Mouse (Mus musculus): ENCODE results near the gene Hoxd12. TPM values are rescaled to one million over a fixed set of nuclear protein-coding genes. Genes with fewer than 3 reads are reported as not detected.
A peak's percentile ranks its signal among the peaks of the same experiment; 100 is the strongest.

The Hoxd12 gene
- polyA plus RNA-seq, 1 experiment: not detected

- H3K79me3 ChIP-seq (ENCODE audit: low read depth): no peaks in the 10 kb centered on the region
- H3ac ChIP-seq (ENCODE audit: control insufficient read depth, insufficient read length, low read depth): no peak overlapping the region
- peaks cover 49% of the 10 kb centered on the region for H3K27me3 ChIP-seq (ENCODE audit: control insufficient read depth, insufficient read depth, insufficient read length)
- H3K36me3 ChIP-seq (ENCODE audit: control insufficient read depth, insufficient read depth): no peaks in the 10 kb centered on the region
- no peak overlapping the region for H3K4me3 ChIP-seq (ENCODE audit: insufficient read depth, poor library complexity, severe bottlenecking)
- no peaks in the 10 kb centered on the region for H3K79me2 ChIP-seq (ENCODE audit: control insufficient read depth, insufficient read depth)
- TF ChIP-seq FOSL1 (IDR thresholded peaks at IDR 0.05; ENCODE audit: insufficient read depth, low read length, poor library complexity, severe bottlenecking) (no peak), CEBPB (IDR thresholded peaks at IDR 0.05; ENCODE audit: low read depth) (no peak), USF1 (IDR thresholded peaks at IDR 0.05; ENCODE audit: low read depth) (no peak), MAX (IDR thresholded peaks at IDR 0.05) (no peak), MYOG (IDR thresholded peaks at IDR 0.05; ENCODE audit: control insufficient read depth, extremely low read depth, insufficient read length) (no peak), CTCF (IDR thresholded peaks at IDR 0.05; ENCODE audit: control insufficient read depth, insufficient read depth, insufficient read length) (no peak), MYOD1 (IDR thresholded peaks at IDR 0.05; ENCODE audit: control insufficient read depth, insufficient read length, low read depth) (no peak)
Measured at GRCm38 (mm10) chr2:74660421-74661375, 14.1 kb upstream of the Hoxd12 start.

- no peaks in the 10 kb centered on the region for H3K36me3 ChIP-seq (ENCODE audit: control insufficient read depth, insufficient read depth)
- peaks cover 51% of the 10 kb centered on the region for H3K27me3 ChIP-seq (ENCODE audit: control insufficient read depth, insufficient read depth, insufficient read length)
- TF ChIP-seq MAX (IDR thresholded peaks at IDR 0.05) (no peak), CTCF (IDR thresholded peaks at IDR 0.05; ENCODE audit: control insufficient read depth, insufficient read depth, insufficient read length) (peak; percentile 3)
- no peaks in the 10 kb centered on the region for H3K79me3 ChIP-seq (ENCODE audit: low read depth)
- no peak overlapping the region for H3ac ChIP-seq (ENCODE audit: control insufficient read depth, insufficient read length, low read depth)
- H3K4me3 ChIP-seq (ENCODE audit: insufficient read depth, poor library complexity, severe bottlenecking): no peak overlapping the region
- no peaks in the 10 kb centered on the region for H3K79me2 ChIP-seq (ENCODE audit: control insufficient read depth, insufficient read depth)
Measured at GRCm38 (mm10) chr2:74661685-74662084, 13.1 kb upstream of the Hoxd12 start.

GRCm38 (mm10) chr2:74663291-74663925 lies 11.4 kb upstream of the Hoxd12 start:
- Histone ChIP-seq H3K4me3 (ENCODE audit: insufficient read depth, poor library complexity, severe bottlenecking) (no peak overlapping the region), H3K79me2 (ENCODE audit: control insufficient read depth, insufficient read depth) (no peaks in the 10 kb centered on the region), H3K36me3 (ENCODE audit: control insufficient read depth, insufficient read depth) (no peaks in the 10 kb centered on the region), H3ac (ENCODE audit: control insufficient read depth, insufficient read length, low read depth) (no peak overlapping the region), H3K79me3 (ENCODE audit: low read depth) (no peaks in the 10 kb centered on the region), H3K27me3 (ENCODE audit: control insufficient read depth, insufficient read depth, insufficient read length) (peaks cover 54% of the 10 kb centered on the region)
- TF ChIP-seq USF1 (IDR thresholded peaks at IDR 0.05; ENCODE audit: low read depth): no peak
- TF ChIP-seq MAX (IDR thresholded peaks at IDR 0.05): no peak

GRCm38 (mm10) chr2:74666411-74666810 lies 8.4 kb upstream of the Hoxd12 start:
- Histone ChIP-seq H3ac (ENCODE audit: control insufficient read depth, insufficient read length, low read depth) (no peak overlapping the region), H3K36me3 (ENCODE audit: control insufficient read depth, insufficient read depth) (no peaks in the 10 kb centered on the region), H3K79me2 (ENCODE audit: control insufficient read depth, insufficient read depth) (no peaks in the 10 kb centered on the region), H3K4me3 (ENCODE audit: insufficient read depth, poor library complexity, severe bottlenecking) (no peak overlapping the region), H3K79me3 (ENCODE audit: low read depth) (no peaks in the 10 kb centered on the region), H3K27me3 (ENCODE audit: control insufficient read depth, insufficient read depth, insufficient read length) (peaks cover 39% of the 10 kb centered on the region)
- TF ChIP-seq MYOD1 (IDR thresholded peaks at IDR 0.05; ENCODE audit: control insufficient read depth, insufficient read length, low read depth) (no peak), MAX (IDR thresholded peaks at IDR 0.05) (no peak), MYOG (IDR thresholded peaks at IDR 0.05; ENCODE audit: control insufficient read depth, extremely low read depth, insufficient read length) (no peak), CTCF (IDR thresholded peaks at IDR 0.05; ENCODE audit: control insufficient read depth, insufficient read depth, insufficient read length) (no peak), CEBPB (IDR thresholded peaks at IDR 0.05; ENCODE audit: low read depth) (no peak), USF1 (IDR thresholded peaks at IDR 0.05; ENCODE audit: low read depth) (no peak), FOSL1 (IDR thresholded peaks at IDR 0.05; ENCODE audit: insufficient read depth, low read length, poor library complexity, severe bottlenecking) (no peak)

GRCm38 (mm10) chr2:74667191-74667841 lies 7.5 kb upstream of the Hoxd12 start:
- no peaks in the 10 kb centered on the region for H3K36me3 ChIP-seq (ENCODE audit: control insufficient read depth, insufficient read depth)
- H3ac ChIP-seq (ENCODE audit: control insufficient read depth, insufficient read length, low read depth): no peak overlapping the region
- peaks cover 36% of the 10 kb centered on the region for H3K27me3 ChIP-seq (ENCODE audit: control insufficient read depth, insufficient read depth, insufficient read length)
- no peaks in the 10 kb centered on the region for H3K79me2 ChIP-seq (ENCODE audit: control insufficient read depth, insufficient read depth)
- no peaks in the 10 kb centered on the region for H3K79me3 ChIP-seq (ENCODE audit: low read depth)
- no peak overlapping the region for H3K4me3 ChIP-seq (ENCODE audit: insufficient read depth, poor library complexity, severe bottlenecking)
- TF ChIP-seq USF1 (IDR thresholded peaks at IDR 0.05; ENCODE audit: low read depth) (no peak), FOSL1 (IDR thresholded peaks at IDR 0.05; ENCODE audit: insufficient read depth, low read length, poor library complexity, severe bottlenecking) (no peak), MYOD1 (IDR thresholded peaks at IDR 0.05; ENCODE audit: control insufficient read depth, insufficient read length, low read depth) (no peak), CEBPB (IDR thresholded peaks at IDR 0.05; ENCODE audit: low read depth) (no peak), MAX (IDR thresholded peaks at IDR 0.05) (no peak), CTCF (IDR thresholded peaks at IDR 0.05; ENCODE audit: control insufficient read depth, insufficient read depth, insufficient read length) (no peak), MYOG (IDR thresholded peaks at IDR 0.05; ENCODE audit: control insufficient read depth, extremely low read depth, insufficient read length) (no peak)
